Mouse (Mus musculus) inflammation-experienced regulatory T-cells (primary cell): ENCODE results near the gene Cops2. TPM values are rescaled to one million over a fixed set of nuclear protein-coding genes. Genes with fewer than 3 reads are reported as not detected.

Source experiments
- polyA plus RNA-seq, 2 experiments: library from polyadenylated mRNA; unstranded; fragments of 100-300 nt; shearing (Covaris generic); gene quantifications; one replicate each; pipeline ENCODE4 v1.2.1; 2017

Gene Cops2
- polyA plus RNA-seq = 10 to 100 TPM; 42.6 to 49.2 TPM

GRCm38 (mm10) chr2:125858521-125859280, at the start of gene Cops2, which contains the start of gene Galk2:
Cops2 (minus strand) TSS chr2:125859139.
Galk2 (plus strand) TSS chr2:125859109.

GRCm38 (mm10) chr2:125782719-125783109, 76.2 kb downstream of the Cops2 start, which contains the start of gene Secisbp2l:
Secisbp2l (minus strand) TSS chr2:125782870.

Other genes starting within 250 kb of the Cops2 start
- gene Cep152, start 234.0 kb downstream of the Cops2 start, polyA plus RNA-seq = 10 to 100 TPM; 10.1 to 12.2 TPM
- gene Eid1, start 186.0 kb downstream of the Cops2 start, polyA plus RNA-seq = 10 to 100 TPM; 40.0 to 58.9 TPM
- 1 to 10 TPM in 1 of 2 experiments, under 1 TPM in 1; 0.66 to 2.1 TPM for gene Shc4, start 135.0 kb downstream of the Cops2 start, polyA plus RNA-seq
- gene Secisbp2l, start 76.3 kb downstream of the Cops2 start, polyA plus RNA-seq = 10 to 100 TPM; 37.7 to 39.3 TPM
- 10 to 100 TPM; 31.3 to 33.3 TPM for gene Galk2, start within 50 bp of the Cops2 start, polyA plus RNA-seq
- under 1 TPM in 1 of 2 experiments, not detected in 1; 0.57 TPM for gene Fgf7, start 175.5 kb upstream of the Cops2 start, polyA plus RNA-seq